Mouse (Mus musculus) bone marrow, adult 2 months (tissue): Measurements from ENCODE around the gene Btn1a1.

ENCODE experiments used
- CTCF ChIP-seq: fragments of 200-500 bp; IDR thresholded peaks from 2 replicates; pipeline ENCODE4 v1.5.1; 2011; ENCODE audit warnings: low read length, control low read depth; ENCODE audit not compliant: control insufficient read depth, insufficient read depth
- POLR2A ChIP-seq: fragments of 200-500 bp; IDR thresholded peaks from 2 replicates; pipeline ENCODE4 v1.6.1; 2011; ENCODE audit warnings: low read depth, mild to moderate bottlenecking, control low read depth, low read length, borderline replicate concordance; ENCODE audit not compliant: control insufficient read depth

DNA sequence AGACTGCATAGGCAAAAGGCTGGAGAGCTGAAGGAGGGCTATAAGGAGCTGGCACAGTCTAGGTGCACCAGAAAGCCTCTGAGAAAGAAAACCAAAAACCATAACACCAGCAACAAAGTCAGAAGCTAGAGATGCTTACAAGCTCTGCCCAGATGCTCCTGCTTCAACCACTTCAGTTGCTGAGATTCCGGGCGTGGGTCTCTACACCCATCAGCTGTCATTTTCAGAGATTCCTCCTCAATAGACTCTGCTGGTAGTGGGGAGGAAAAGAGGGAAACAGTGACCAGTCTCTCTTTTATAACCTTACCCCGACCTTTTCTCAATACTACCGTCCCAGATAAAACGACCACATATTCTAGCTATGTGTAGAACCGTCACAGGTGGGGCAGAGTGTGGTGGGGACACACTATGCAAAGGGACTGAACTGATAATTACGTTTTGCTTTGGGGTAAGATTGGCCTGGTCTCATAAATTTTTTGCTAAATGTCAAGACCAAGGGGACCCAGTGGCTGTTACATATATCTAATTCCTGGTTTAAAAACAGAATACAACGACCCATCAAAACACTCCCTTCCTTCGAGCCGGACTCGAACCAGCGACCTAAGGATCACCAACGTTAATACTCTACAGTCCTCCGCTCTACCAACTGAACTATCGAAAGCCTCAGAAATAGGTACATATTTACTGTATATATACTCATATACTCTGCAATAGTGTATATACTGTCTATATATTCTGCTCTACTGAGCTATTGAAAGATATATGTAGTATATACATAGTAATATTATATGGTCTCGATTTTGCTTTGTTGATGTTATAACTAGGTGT lies 37.3 kb downstream of the Btn1a1 start:
- TF ChIP-seq CTCF (no peak), POLR2A (no peak)
